Mouse (Mus musculus): ENCODE results near the gene Pgm1. TPM values are rescaled to one million over a fixed set of nuclear protein-coding genes. Genes with fewer than 3 reads are reported as not detected.

Pgm1 gene
- 34.8 and 41.5 TPM in 2 replicates for polyA plus RNA-seq (2012; rRNA removed)

GRCm38 (mm10) chr4:99929149-99929612 is at the start of gene Pgm1:
Gene Pgm1 (plus strand): TSS chr4:99929414.

DNA sequence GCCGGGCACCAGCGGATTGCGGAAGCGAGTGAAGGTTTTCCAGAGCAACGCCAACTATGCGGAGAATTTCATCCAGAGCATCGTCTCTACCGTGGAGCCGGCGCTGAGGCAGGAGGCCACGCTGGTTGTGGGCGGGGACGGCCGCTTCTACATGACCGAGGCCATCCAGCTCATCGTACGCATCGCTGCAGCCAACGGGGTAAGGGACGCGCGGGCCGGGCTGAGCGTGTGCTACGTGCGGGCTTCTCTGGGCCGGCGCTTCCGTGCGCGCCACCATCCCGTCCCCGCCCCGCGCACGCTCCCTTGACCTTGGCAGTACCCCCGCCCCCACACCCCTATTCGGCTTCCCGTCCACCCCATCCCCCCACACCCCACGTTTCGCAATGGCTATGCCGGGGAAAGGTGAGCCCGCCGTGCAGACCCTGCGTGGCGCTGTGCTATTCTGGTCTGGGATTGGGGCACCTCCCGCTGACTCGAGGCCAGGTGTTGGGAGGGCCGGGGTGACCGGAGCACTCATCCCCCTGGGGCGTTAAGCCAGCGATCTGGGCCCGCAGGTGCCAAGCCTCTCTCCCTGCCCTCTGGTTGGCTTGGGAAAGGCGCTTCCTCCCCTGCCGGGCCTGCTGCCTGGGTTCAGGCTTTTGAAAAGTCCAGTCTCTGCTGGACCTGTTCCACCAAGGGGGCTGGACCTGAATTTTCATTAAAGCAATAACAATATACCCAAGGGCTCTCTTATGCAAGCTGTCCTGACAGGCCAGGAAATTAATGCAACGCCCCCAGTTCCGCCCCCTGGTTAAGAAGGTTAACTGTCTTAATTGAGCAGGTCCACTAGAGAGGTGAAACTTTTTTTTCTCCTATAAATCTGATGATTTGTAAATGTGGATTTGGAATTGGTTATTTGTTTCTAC is 651 bp downstream of the Pgm1 start, which contains the start of gene Itgb3bp:
TSS of gene Itgb3bp (minus strand) at position 201 of the 905 bp plus-strand sequence.

Other genes with a start within 250 kb of the Pgm1 start
- gene Alg6, start 213.8 kb upstream of the Pgm1 start, polyA plus RNA-seq (2012; rRNA removed): 12.2 and 13.0 TPM in 2 replicates
- 15.3 and 16.5 TPM in 2 replicates for gene Efcab7, start 100.2 kb upstream of the Pgm1 start, polyA plus RNA-seq (2012; rRNA removed)
- gene Itgb3bp, start 399 bp downstream of the Pgm1 start, polyA plus RNA-seq (2012; rRNA removed): 7.5 and 9.8 TPM in 2 replicates
- 1.1 and 2.9 TPM in 2 replicates for gene Ror1, start 166.4 kb downstream of the Pgm1 start, polyA plus RNA-seq (2012; rRNA removed)